Mouse (Mus musculus) liver, embryonic 14.5 days (tissue): Measurements from ENCODE around the gene Sephs2.

Experiments used
- CTCF ChIP-seq: IDR thresholded peaks from 2 replicates; pipeline ENCODE4 v1.5.1; 2016; ENCODE audit warnings: antibody characterized with exemption, low read depth, control low read depth
- EP300 ChIP-seq: IDR thresholded peaks from 2 replicates; pipeline ENCODE4 v1.6.1; 2016; ENCODE audit warnings: antibody characterized with exemption, low read depth

DNA sequence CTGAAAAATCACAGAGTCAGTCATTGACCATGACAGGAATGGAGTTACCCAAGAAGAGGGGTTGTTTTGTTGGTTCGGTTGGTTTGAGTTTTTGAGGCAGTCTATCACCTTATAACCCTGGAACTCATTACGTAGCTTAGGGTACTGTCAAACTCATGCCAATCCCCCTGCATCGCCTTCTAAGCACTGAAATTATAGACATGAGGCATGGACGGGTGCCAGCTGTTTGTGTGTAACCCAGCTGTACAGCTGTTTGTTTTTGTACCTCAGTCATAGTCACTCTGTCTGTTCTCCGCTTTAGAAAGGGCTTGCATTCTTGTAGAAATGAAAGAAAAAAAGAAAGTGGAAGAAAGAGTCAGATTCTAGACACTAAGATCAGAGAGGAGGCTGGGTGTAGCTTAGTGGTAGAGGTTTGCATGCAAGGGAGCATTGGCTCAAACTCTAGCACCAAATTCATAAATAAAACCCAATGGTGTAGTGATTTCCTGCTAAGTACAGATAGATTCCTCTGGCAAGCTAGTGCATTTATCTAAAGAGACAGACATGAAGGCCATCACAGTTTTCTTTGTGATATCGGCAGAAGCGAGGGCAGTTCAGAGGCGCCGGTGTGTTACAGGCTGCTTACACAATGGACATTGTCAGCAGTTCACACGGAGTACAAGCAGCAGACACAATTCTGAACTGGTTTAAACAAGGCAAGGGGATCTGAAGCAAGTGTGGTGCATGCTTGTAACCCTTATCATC, 11.5 kb downstream of the Sephs2 start:
- no peak for TF ChIP-seq CTCF
- peak; percentile 49 for TF ChIP-seq EP300
